Mouse (Mus musculus): ENCODE data around the gene Lysmd4. TPM values are rescaled to one million over a fixed set of nuclear protein-coding genes. Genes with fewer than 3 reads are reported as not detected.

The Lysmd4 gene
- polyA plus RNA-seq, 1 experiment from 2014 or later, result 14.3 TPM

Other genes with a start within 250 kb of the Lysmd4 start
- 24.8 and 25.1 TPM in 2 replicates for gene Mef2a, start 150.3 kb downstream of the Lysmd4 start, polyA plus RNA-seq (2016; fragmentation: Nextera tagmentation; extraction: Ambion mirVana)